Mouse (Mus musculus) thymus, postnatal 10 days (tissue): ENCODE measurements around the gene Gast.
"Not testable (repeated sequence)": the region's sequence is repeated elsewhere in the genome, so short reads cannot be mapped to it uniquely, and the experiment has no call there.

Experiments used
- DNase-seq, 2 experiments: peaks; one replicate each; pipeline ENCODE4 v3.0.0; 2021; ENCODE audit warnings: low spot score in 2 of 2

The Gast gene

DNA sequence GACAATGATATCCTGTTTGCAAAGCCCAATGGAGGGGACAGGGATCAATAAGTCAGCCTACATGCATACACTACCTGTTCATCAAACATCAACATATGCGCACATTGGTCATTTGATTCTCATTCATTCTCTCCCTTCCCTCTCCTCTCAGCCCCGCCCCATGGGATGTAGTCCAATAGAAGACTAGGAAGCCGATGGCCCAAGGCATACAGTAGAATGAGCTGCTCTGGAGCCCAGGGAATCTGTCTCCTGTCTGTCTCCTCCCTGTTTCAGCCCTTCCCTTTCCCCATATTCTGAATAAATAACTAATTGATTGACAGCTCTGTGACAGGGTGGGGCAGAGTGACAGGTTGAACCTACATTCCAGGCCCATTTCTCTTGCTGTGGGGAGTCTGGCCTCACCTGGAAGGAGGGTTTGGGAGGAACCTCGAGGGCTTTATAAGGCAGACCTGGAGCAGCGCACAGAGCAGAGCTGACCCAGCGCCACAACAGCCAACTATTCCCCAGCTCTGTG is at the start of gene Gast:
Gene Gast, plus strand, starts transcription at position 464 of the 514 bp plus-strand sequence.
- no peak for DNase-seq

DNA sequence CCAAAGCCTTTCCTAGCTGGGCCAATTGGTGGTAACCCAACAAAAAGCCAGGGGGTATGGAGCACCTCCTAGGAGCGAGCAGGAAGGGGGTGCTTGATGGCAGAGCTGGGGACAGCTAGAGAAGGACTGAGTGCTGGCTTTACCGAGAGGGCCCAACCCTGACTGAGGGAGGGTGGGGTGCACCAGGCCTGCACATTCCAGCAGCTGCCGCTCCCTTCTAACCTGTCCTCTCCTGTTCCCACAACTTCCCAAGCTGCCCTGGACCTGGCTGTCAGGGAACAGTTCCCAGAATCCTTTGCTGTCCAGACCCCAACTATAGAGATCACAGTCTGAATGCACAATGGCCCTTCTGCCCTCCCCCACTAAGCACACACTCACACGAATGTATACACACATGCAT is 49.2 kb upstream of the Gast start:
- DNase-seq: no peak

DNA sequence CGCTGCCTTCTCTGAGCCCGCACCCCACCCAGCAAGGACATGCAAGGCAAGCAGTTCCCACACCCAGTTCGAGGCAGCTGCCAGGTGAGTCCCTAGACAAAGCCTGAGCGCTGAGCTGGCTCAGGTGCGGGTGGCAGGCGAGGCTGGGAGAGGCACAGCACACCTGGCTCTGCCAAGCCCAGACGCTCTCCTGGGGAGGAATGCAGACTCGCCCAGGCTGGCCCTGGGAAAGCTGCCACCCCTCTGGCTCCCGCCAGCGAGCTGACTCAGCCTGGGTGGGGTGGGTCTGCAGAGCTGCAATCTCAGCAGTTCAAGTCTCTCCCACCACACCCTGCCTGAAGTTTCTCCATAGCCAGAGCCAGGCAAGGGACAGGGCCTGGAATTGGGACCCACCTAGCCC is 47.2 kb upstream of the Gast start:
- DNase-seq: no peak

DNA sequence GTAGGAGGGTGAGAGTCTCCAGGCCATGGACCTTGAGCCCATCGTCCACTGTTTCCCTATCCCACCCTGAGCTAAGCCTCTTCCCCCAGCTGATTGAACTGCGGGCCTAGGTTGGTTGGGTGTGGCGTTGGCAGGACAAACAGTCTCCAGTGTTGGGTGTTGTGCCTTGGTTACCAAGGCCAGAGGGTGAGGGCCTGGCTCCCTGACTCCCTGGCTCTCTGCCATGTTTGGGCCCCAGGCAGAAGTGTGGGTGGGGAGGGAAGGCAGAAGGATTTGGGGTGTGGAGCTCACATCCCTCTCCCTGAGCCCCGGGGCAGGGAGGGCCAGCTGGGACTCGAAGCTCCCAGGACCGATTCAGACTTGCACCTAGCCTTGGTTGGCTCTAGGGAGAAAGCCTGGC is 45.3 kb upstream of the Gast start:
- no peak for DNase-seq

DNA sequence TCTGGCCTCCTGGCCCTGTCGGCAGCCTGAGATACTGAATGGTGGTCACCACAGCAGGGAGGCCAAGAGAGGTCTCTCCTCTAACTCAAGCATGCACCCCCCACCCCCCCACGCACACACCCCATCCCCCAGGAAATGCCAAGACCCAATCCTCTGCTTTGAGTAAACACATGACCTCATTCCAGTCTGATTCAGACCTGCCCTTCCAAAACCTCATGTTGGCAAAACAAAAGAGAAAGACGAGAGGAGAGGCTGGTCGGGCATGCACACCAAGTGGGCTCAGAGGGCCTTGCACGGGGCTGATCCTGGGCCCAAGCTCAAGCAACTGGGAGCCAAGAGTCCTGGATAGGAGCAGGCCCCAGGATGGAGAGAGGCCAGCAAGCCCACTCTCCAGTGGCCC is 44.0 kb upstream of the Gast start:
- DNase-seq: no peak

DNA sequence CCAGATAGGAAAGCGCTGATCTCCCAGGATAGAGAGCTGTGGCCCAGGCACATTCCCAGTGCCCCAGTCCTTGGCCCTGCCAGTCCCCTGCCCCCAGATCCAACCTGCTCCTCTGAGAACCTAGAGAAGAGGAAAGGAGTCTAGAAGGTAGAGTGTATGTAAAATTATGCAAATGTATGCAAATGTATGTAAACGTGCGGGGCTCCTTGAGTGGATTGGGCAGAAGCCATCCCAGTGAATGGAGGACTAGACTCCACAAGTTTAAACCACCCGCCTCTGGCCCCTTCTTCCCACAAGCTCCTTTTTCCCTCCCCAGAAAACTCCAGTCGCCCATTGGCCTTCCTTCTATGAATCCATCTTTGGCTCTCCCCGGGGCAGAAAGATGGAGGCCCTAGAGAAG is 41.3 kb upstream of the Gast start:
- DNase-seq: no peak

DNA sequence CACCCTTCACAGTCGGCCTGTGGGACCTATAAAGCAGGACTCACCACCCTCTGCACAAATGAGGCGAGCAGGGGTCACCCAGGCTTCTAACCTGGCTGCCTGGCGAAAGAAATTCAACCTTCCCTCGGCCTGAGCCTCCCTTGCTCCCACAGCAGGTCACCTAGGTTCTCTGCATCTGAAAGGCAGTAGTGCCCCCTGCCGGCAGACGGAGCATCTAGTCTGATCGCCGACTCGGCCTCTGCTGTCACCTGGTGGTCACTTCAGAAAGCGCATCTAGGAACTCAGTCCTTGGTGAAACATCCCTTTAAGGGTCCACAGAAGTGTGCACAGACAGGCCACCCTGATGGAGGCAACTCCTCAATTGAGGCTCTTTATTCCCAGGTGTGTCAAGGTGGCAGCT is 38.9 kb upstream of the Gast start:
- DNase-seq: peak; percentile 48 to 89

DNA sequence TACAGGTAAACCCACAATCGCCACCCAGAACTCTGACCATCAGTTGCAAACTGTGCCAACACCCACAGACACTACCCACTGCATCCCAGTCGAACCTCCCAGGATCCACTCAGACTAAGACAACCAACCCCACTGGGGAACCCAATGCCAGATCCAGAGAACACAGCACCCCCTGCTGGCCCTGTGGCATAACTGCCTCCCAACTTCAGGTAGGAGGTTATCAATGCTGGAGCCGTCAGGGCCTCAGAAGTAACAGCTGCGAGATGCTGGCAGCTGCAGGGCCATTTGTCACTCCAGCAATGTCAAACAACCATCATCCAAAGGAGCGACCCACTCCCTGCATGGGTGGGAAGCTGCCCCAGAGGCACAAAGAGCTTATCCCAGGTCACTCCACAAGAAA is 36.4 kb upstream of the Gast start:
- peak in 1 of 2 experiments; percentile 35 for DNase-seq

DNA sequence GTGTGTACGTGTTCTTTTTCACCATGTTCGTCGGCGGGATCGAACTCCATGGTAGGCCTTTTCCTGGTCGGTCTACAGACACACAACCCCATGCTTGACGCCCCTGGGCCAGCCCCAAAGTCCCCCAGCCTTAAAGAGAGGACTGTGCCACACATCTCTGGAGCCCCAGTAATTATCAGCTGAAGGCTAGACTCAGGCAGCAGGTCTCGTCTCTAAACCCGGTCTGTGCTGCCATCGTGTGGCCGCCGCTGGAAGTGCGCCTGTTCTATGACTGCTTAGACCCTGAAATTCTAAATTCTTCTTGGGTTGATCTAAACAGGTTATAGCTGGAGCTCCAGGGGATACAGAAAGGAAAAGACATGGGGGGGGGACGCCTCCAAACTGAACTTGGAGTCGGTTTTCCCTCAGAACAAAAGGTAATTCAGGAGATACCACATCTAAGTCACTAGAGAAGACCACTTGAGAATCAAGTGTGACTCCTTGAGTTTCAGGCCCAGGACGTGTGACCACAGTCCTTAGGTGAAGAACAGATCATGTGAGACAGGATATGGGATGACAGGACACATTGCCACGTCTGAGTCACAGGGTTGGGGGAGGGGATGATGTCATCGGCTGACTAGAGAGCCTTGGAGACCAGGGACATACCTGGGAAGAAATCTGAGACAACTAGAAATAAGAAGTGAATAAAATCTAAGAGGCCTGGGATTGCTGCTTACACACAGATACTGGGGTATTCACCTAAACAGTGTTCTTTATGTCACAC is 35.8 kb upstream of the Gast start:
- DNase-seq: peak; percentile 60 to 85

DNA sequence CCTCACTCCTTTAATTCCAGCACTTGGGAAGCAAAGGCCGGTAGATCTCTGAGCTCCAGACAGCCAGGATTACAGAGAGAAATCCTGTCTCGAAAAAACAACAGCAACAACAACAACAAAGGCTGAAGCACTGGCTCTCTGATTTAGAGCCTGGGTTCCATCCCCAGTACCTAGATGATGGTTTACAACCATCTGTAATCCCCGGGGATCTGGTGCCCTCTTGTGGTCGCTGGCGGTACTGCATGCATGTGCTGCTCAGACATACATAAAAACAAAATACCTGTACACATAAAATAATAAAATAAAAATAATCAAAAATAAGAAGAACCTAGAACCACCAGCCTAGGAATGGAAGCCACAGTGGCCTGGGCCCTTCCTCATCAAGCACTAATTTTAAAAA is 33.9 kb upstream of the Gast start:
- DNase-seq: peak; percentile 40 to 72

DNA sequence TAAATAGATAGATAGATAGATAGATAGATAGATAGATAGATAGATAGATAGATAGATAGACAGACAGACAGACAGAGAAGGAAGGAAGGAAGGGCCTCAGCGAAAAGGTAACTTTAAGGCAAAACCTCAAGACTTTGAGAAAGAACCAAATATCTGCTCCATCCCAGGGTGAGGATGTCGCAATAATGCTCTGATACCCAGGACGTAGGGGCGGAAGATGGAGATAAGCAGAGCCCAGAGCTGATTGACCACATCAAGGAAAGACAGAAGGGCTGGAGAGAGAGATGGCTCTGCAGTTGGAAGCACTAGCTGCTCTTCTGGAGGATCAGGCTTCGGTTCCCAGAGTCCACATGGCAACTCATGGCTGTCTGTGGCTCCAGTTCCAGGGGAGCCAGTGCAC is 32.9 kb upstream of the Gast start:
- no peak for DNase-seq

DNA sequence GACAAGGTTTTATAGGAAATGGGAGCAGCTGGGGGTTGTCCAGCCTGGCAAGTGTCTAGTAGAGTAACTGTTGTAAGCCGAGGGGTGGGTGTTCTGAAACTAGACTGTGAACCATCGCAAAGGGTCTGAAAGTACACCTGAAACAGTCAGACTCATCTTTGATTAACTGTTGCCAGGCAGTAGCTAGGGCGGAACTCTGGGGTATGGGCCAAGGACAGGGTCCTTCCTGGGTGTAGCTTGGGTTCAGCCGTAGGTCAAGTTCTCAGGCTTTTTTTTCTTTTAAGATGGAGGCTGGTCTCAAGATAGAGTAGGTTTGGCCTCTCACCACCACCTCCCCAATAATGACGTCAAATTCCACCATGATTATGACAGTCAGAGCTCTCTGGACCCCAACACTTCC is 26.3 kb upstream of the Gast start:
- DNase-seq: no peak

DNA sequence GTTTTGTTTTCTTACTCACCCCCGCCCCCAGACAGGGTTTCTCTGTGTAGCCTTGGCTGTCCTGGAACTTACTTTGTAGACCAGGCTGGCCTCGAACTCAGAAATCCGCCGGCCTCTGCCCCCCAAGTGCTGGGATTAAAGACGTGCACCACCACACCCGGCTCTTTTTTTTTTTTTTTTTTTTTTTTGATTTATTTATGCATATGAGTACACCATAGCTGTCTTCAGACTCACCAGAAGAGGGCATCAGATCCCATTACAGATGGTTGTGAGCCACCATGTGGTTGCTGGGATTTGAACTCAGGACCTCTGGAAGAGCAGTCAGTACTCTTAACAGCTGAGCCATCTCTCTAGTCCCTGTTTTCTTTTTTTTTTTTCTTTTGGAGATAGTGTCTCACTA is 25.5 kb upstream of the Gast start:
- DNase-seq: not testable (repeated sequence)

DNA sequence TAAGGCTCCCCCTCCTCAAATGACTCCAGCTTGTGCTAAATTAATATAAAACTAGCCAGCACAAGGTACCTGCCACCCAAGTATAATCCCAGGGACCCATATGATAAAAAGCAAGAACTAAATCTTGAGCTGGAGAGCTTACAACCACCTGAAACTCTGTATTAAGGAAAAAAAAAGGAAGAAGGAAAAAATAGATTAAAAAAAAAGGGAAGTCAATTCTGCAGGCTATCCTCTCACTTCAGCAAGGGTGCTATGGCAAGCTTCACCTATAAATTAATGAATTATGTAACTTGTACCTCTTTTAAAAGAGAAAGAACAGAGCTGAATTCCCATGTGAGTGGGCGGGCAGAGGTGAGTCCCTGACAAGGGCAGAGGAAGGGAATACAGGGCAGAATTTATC is 22.6 kb upstream of the Gast start:
- DNase-seq: no peak

DNA sequence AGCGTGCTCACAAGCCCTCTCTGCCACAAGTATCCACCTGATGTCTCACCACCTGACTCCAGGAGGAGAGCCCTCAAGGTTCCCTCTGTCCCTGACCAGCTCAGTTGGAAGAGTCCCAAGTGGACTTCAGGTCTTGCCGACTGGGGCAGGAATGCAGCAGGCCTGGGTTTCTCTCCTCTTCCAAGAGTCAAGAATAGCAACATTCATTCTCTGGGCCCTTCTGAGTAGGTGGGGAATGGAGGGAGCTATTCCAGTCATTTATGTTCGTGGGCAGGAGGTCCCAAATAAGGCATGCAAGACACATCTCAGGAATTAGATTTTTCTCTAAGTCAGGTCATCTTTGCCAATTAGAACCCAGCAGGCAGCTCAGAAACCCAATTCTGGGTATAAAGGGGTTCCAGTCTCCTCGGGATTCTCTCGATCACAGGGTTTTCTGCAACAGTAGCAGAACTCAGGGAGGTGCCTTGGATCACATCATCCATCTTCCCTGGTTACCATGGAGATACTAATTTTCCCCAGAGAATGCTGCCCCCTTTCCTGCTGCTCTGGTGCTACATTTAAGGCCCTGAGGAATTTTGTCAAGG is 22.0 kb upstream of the Gast start:
- DNase-seq: no peak

DNA sequence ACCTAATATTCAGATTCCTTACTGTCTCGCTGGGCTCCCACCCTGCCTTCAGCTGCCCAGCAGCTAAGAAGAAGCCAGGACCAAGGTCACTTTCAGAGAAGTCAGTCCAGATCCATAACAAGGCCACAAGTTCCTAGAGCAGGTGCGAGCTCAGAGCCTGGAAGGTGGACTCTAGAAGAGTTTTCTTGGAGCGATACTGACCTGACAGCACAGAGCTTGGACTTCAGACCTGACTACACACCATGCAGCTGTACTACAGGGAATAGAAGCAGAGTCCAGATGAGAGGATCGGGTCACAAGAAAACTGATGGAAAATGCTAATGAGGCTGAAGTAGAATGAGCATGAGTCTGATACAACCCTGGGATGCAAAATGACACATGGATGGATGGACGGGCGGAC is 20.8 kb upstream of the Gast start:
- no peak for DNase-seq

DNA sequence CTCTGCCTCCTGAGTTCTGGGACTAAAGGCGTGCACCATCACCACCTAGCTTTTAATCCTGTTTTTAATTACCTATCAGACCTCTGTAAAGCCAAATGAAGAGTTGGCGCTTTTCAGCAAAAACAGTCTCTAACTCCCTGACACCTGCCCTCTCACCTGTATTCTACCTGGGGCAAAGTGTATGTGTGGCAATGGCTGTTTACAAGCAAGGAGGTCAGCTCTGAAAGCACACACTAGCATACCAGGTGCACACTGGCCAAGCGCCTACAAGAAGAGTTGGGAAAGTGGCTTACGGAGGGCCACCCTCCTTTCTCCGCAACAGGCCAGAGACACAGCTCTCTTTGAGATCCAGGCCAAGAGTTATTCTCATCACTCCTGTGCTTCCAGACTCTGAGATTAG is 18.8 kb upstream of the Gast start:
- no peak for DNase-seq

DNA sequence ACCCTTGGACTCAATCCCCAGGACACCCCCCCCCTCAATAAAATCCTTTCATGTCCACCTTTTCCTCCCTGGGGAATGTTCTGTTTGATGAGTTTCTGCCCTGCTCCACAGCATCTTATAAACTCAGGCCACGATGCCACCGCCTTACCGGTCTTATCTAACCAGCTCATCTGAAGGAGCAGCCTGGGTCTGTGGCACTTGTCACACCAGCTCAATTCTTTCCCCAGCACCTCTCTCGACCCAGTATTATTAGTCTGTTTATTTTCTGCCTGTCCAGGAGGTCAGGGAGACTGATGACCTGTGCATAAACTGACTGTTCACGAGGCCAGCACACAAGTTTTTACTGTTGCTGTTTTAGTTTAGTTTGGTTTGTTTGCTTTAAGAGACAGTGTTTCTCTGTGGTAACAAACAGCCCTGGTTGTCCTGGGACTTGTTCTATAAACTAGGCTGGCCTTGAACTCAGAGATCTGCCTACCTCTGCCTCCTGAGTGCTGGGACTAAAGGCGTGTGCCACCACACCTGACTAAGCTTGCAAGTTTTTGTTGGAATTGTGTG is 16.3 kb upstream of the Gast start:
- DNase-seq: no peak

DNA sequence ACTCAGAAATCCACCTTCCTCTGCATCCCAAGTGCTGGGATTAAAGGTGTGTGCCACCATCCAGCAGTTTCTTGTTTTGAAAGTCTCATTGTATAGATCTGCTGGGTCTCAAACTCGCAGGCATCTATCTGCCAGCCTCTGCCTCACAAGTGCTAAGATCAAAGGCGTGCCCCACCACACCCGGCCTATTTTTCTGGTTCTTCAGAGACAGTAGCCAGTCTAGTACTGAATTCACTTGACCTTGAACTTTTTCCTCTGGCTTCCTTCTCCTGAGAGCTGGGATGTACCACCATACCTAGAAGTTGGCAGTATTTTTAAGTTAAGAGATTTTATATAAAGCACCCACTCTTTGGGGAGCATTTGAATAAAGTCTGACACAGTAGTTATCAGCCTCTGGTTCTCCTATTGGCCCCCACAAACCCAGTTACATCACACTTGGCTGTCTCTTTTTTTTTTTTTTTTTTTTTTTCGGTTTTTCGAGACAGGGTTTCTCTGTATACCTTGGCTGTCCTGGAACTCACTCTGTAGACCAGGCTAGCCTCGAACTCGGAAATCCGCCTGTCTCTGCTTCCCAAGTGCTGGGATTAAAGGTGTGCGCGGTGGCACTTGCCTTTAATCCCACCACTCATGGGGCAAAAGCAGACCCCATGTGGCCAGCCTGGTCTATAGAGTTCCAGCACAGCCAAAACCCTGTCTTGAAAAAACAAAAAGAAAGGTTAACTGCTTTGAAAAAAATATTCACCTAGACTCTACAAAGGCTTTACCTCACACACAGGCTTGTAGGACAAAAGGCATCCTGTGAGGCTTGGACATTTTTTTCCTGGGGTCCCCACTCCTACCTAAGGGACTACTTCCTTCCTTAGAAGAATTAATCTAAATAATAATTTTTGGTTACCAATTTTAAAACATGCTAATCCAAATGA is 15.4 kb upstream of the Gast start:
- DNase-seq: peak in 1 of 2 experiments; percentile 16

DNA sequence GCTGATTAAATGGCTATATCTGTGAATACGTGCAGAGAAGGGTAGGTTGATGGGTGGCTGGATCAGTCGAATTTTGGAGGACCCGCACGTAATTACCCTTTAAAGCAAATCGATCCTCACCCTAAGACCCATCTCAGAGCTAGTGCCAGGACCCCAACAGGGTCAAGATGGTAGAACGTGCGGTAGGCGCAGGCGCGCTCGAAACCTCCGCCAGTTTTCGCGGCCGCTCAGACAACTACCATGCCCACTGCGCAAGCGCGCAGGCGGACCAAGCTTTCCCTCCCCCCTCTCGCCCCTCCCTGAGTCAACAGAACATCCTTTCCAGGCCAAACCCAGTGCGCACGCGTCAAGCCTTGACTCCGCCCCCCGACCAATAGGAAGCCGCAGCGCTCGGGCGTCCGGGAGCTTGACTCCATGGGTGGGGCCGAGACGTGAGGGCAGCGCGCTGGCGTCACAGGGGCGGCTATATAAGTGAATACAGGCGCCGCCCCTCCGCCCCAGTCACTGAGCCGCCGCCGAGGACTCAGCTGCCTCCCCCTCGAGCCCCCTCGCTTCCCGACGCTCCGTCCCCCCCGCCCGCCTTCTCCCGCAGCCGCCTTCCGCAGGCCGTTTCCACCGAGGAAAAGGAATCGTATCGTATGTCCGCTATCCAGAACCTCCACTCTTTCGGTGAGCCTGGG is 14.6 kb upstream of the Gast start, which contains the start of gene Eif1:
Gene Eif1, plus strand, starts transcription at position 394 of the 680 bp plus-strand sequence.
- DNase-seq: peak; percentile 100

DNA sequence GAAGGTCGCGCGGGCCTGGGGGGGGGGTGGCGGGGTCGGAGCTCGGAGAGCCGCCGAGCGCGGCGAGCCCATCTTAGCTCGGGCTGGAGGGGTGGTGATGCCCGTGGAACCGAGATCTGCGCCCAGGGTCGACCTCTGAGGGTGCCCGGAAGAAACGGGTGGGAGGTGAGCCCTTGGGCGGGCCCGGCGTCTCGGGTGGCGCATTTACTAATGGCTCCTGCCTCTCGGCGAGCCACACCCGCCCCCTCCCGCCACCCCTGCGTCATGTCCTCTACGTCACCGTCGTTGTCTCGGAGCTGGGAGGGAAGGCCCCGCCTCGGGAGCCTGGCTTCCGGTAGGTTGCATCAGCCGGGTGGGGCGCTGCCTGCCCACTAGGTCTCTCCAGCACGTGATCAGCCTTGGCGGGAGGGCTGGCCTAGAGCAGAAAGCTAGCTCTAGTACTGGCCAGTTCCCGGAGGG is 14.0 kb upstream of the Gast start:
- peak; percentile 94 for DNase-seq
